Mouse (Mus musculus): ENCODE results near the gene Icam5.
A peak's percentile ranks its signal among the peaks of the same experiment; 100 is the strongest.
"Not testable (repeated sequence)": the region's sequence is repeated elsewhere in the genome, so short reads cannot be mapped to it uniquely, and the experiment has no call there.

The Icam5 gene

GRCm38 (mm10) chr9:21031896-21032351 is at the start of gene Icam5:
Gene Icam5, plus strand, starts transcription at chr9:21032073.
- DNase-seq (ENCODE audit: low read depth, low spot score), result peak; percentile 71

- no peak for DNase-seq (ENCODE audit: low read depth, low spot score)
Measured at GRCm38 (mm10) chr9:20982171-20982570, 49.7 kb upstream of the Icam5 start.

GRCm38 (mm10) chr9:20983169-20983568 is 48.7 kb upstream of the Icam5 start:
- peak; percentile 52 for DNase-seq (ENCODE audit: low read depth, low spot score)

- no peak for DNase-seq (ENCODE audit: low read depth, low spot score)
Measured at GRCm38 (mm10) chr9:20986952-20987686, 44.8 kb upstream of the Icam5 start.

GRCm38 (mm10) chr9:20987953-20988352 is 43.9 kb upstream of the Icam5 start:
- DNase-seq (ENCODE audit: low read depth, low spot score), result no peak

GRCm38 (mm10) chr9:20990861-20991260 is 41.0 kb upstream of the Icam5 start:
- no peak for DNase-seq (ENCODE audit: low read depth, low spot score)

- no peak for DNase-seq (ENCODE audit: low read depth, low spot score)
Measured at GRCm38 (mm10) chr9:20991587-20991986, 40.3 kb upstream of the Icam5 start.

GRCm38 (mm10) chr9:20993165-20993898 is 38.5 kb upstream of the Icam5 start:
- no peak for DNase-seq (ENCODE audit: low read depth, low spot score)

- DNase-seq (ENCODE audit: low read depth, low spot score), result no peak
Measured at GRCm38 (mm10) chr9:20995069-20995468, 36.8 kb upstream of the Icam5 start.

- DNase-seq (ENCODE audit: low read depth, low spot score), result no peak
Measured at GRCm38 (mm10) chr9:20997065-20997464, 34.8 kb upstream of the Icam5 start.

GRCm38 (mm10) chr9:20998337-20998736 is 33.5 kb upstream of the Icam5 start:
- DNase-seq (ENCODE audit: low read depth, low spot score), result peak; percentile 49

GRCm38 (mm10) chr9:21000811-21001210 is 31.1 kb upstream of the Icam5 start:
- DNase-seq (ENCODE audit: low read depth, low spot score), result peak; percentile 27

GRCm38 (mm10) chr9:21001651-21002200 is 30.1 kb upstream of the Icam5 start:
- DNase-seq (ENCODE audit: low read depth, low spot score), result no peak

- DNase-seq (ENCODE audit: low read depth, low spot score), result no peak
Measured at GRCm38 (mm10) chr9:21002270-21002626, 29.6 kb upstream of the Icam5 start.

GRCm38 (mm10) chr9:21002627-21003551 is 29.0 kb upstream of the Icam5 start, which contains the start of gene Mrpl4:
Gene Mrpl4, plus strand, starts transcription at chr9:21002738.
- peak; percentile 93 for DNase-seq (ENCODE audit: low read depth, low spot score)

- no peak for DNase-seq (ENCODE audit: low read depth, low spot score)
Measured at GRCm38 (mm10) chr9:21007313-21007952, 24.4 kb upstream of the Icam5 start.

- DNase-seq (ENCODE audit: low read depth, low spot score), result peak; percentile 33
Measured at GRCm38 (mm10) chr9:21008007-21008406, 23.9 kb upstream of the Icam5 start.

- DNase-seq (ENCODE audit: low read depth, low spot score), result no peak
Measured at GRCm38 (mm10) chr9:21010362-21010761, 21.5 kb upstream of the Icam5 start.

- DNase-seq (ENCODE audit: low read depth, low spot score), result not testable (repeated sequence)
Measured at GRCm38 (mm10) chr9:21010939-21011541, 20.8 kb upstream of the Icam5 start.

- DNase-seq (ENCODE audit: low read depth, low spot score), result no peak
Measured at GRCm38 (mm10) chr9:21011846-21012312, 20.0 kb upstream of the Icam5 start.

Data from CD4-positive, CD25-positive, alpha-beta regulatory T cell, adult 2 months (primary cell).